Mouse (Mus musculus): Measurements from ENCODE around the gene Cryba2.

Gene Cryba2

DNA sequence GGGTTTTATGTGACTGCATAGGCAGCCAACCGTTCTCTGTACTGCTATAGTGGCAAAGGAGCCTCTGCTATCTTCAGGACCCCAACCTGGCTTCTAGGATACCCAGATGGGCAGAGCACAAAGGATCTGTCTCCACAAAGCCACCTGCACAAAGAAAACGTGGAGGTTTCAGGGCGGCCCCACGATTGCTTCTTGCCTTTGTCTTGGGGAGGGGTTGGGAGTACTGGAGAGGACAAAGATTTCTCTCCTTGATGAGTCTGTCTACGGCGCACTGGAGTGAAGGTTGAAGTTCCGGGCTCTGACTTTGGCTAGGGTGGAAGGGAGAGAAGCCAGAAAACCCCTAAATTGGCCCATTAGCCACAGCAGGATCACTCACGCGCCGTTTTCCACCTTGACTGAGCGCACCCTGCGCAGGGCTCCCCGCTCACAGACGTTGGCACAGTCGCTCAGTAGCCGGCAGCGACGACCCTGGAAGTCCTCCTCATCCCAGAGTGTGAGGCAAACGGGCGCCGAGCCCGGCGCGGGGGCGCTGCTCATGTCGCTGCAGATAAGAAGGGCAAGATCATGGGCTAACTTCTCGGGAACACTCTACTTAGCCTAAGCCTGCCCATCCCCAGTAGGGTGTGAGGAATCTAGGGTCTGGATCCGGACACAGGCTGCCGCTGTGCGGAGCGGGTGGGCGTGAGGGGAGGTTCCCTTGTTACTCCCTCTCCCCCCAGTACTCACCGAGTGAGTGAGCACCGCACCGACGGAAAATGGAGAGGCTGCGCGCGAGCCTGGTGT is 401 bp downstream of the Cryba2 start:
- ChIA-PET POLR2A (interaction anchor here in 3 of 4 experiments (1.0 to 2.5 kb wide), 3 partner anchors 10 to 116 kb away, joined by 3 to 9 read pairs (median 3); no protein-coding TSS in a partner anchor), CTCF (interaction anchor here (0.5 to 4.2 kb wide), 67 partner anchors 8 to 543 kb away, joined by 3 to 37 read pairs (median 4); partner anchors contain the start of genes Cdk5r2 (in 2 of the 4), Fev (in 2 of the 4), Ihh (in 2 of the 4) and Ankzf1 (in 1 of the 4))

DNA sequence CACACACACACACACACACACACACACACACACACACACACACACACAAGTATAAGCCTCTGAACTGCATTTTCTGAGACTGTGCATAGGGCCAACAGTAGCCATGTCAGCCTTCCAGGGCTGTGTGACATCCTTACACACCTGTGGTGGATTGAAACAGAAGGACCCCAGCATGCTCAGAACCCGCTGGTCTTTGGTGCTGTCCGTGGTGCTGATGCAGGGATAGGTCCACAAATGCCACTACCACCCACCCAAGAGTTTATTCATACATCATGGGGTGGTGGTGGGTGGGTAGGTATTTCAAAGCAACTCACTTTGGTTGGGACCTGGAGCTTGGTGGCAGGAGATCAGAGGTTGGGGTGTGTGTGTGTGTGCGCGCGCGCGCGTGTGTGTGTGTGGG is 1.4 kb downstream of the Cryba2 start:
- ChIA-PET POLR2A (no interaction called here), CTCF (no interaction called here)

DNA sequence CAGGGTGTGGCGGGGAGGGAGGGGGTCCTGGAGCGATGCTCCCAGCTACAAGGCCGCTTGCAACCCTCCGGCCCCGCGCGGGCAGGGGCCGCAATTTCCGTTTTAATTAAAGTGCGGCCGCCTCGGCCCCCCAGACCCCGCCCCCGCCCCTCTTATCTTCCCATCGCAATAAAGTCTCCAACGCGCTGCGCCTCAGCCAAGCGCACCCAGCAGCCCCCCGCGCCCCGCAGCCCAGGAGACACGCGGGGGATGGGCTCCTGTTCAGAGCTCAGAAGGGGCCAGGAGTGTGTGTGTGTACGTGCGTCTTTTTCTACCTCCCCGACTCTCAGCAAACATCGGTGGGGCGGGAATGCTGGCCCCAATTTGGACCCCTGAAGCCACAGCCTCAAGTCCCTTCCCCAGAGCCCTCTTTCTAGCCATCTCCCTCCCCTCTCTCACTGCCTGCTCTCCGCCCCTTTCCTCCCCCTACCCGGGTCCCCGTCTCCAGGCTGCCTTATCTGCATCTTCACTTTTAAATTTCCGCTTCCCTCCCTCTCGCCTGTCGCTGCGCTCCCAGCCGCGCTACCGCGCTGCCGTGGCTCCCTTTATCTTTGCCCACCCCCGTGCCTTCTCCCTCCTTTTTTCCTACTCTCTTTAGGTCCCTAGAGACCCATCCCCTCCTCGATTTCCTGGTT is 7.4 kb downstream of the Cryba2 start, which contains the start of gene Fev:
Gene Fev, minus strand, starts transcription at position 51 of the 674 bp plus-strand sequence.
- ChIA-PET CTCF (interaction anchor here in 3 of 4 experiments (0.6 to 5.2 kb wide), 9 partner anchors 8 to 591 kb away, joined by 3 to 37 read pairs (median 5); partner anchors contain the start of gene Cryba2 (in 2 of the 3)), POLR2A (interaction anchor here in 1 of 4 experiments (0.7 to 1.4 kb wide), 3 partner anchors 11 to 78 kb away, joined by 3 to 4 read pairs (median 3); partner anchors contain the start of gene Cdk5r2)

DNA sequence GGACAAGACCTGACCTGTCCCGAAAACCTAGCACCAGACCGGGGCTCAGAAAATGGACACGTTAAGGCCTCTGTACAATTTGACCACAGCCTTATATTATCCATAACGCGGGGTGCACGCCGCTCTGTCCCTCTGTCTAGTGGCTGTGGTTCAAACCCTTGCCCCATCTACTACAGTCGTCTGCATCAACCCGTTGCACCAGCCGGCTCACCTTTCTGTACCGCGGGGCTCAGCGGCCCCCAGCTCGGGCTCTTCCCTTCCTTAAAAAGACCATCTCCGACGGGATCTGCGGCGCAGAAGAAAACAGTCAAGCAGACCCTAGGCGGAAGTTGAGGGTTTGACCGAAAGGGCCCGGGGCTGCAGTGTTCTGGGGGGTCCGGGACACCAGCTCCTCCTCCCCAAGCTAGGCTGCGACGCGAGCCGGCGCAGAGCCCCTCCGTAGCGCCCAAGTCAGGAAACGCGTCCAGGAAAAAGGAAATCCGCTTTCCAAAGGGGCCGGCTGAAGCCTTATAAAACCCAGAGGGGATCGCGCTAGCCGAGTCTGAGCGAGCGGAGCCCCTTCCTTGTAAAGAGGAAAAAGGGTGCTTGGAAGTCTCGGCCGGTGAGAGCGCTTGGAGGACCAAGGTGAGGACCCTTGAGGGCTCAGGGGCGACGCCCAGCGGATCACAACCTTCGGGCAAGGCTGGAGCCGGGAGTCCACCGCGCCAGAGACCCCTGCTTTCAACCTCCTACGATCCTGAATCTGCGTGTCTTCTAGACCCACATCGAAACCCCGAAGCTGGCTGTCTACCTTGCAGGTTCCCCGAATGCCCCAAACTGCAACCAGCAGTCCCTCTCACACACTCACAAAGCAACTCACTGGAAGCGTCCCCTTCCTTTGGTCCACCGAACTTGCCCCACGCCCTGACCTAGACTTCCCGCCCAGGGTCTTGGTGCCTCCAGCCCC is 8.5 kb downstream of the Cryba2 start:
- POLR2A ChIA-PET, result interaction anchor here in 2 of 4 experiments (0.7 to 2.3 kb wide), 4 partner anchors 12 to 80 kb away, joined by 3 to 11 read pairs (median 4); partner anchors contain the start of gene Cdk5r2 (in 1 of the 2)
- CTCF ChIA-PET, result interaction anchor here in 3 of 4 experiments (0.6 to 5.2 kb wide), 9 partner anchors 9 to 592 kb away, joined by 3 to 37 read pairs (median 5); partner anchors contain the start of gene Cryba2 (in 2 of the 3)

DNA sequence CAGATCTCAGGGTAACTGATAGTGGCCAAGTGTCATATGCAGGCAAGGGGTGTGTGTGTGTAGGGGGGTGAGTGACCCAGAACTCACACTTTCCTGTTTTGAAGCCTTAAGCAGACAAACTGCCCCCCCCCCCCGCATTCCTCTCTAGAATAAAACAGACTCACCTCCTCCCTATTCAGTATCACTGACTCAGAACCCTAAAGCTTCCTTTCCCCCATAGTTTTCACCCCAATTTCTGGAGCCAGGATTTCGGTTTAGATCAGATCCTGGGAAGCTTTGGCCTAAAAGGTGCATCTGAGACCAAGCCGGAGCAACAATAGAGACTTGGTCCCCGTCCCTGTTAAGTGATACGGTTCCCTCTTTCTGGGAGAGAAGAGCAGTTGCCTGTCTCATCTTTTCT is 9.5 kb downstream of the Cryba2 start:
- ChIA-PET CTCF (interaction anchor here (0.6 to 5.2 kb wide), 14 partner anchors 10 to 261 kb away, joined by 3 to 37 read pairs (median 6); partner anchors contain the start of gene Cryba2 (in 3 of the 4)), POLR2A (interaction anchor here in 2 of 4 experiments (0.7 to 2.3 kb wide), 6 partner anchors 10 to 336 kb away, joined by 3 to 11 read pairs (median 6); partner anchors contain the start of genes Cdk5r2 (in 1 of the 2), Cryba2 (in 1 of the 2) and Tuba4a (in 1 of the 2))

DNA sequence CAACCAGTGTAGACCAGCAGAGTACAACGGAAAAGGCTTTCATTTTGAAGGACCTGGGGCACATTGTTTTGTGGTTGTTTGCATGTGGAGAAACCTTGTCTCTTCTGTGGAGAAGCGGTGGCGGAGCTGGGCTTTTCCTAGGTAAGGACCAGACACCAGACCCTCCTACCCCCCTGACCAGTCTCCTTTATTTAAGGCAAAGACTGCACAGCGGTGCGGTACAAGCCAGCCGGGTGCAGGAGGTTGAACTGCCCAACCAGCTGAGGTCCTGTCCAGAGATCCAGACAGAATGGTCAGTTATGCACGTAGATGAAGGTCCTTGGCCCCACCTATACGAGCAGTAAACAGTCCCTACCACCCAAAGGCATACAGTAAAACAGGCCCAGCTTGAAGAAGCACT is 10.1 kb downstream of the Cryba2 start:
- CTCF ChIA-PET, result interaction anchor here (0.6 to 5.2 kb wide), 31 partner anchors 10 to 332 kb away, joined by 3 to 37 read pairs (median 4); partner anchors contain the start of gene Cryba2 (in 4 of the 4)
- POLR2A ChIA-PET, result interaction anchor here (0.7 to 2.3 kb wide), 11 partner anchors 11 to 681 kb away, joined by 3 to 11 read pairs (median 5); partner anchors contain the start of genes Cdk5r2 (in 1 of the 4) and Cryba2 (in 1 of the 4)

DNA sequence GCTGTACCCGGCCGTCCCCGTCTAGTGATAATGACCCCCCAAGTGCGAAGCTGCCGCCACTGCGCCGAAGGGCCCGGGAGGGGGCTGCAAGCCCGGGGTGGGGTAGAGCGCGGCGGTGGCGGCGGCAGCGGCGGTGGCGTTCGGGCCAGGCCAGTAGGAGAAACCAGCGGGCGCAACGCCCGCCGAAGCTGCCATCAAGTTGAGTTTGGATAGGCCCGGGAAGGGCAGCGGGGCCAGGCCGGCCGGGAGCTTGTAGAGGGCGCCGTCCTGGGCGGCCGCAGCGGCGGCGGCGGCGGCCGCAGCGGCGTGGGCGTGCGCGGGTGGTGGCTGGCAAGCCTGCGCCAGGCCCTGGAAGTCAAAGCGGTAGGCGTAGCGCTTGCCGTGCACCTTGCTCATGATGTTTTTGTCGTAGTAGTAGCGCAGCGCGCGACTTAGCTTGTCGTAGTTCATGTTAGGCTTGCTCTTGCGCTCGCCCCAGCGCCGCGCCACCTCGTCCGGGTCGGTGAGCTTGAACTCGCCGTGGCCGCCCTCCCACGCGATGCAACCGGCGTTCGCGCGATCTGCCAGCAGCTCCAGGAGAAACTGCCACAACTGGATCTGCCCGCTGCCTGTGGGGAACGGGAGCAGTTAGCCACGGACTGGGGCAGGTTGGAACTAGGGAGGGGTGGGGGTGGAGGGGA is 10.7 kb downstream of the Cryba2 start:
- CTCF ChIA-PET, result interaction anchor here (0.6 to 5.2 kb wide), 30 partner anchors 10 to 331 kb away, joined by 3 to 37 read pairs (median 4); partner anchors contain the start of gene Cryba2 (in 4 of the 4)

DNA sequence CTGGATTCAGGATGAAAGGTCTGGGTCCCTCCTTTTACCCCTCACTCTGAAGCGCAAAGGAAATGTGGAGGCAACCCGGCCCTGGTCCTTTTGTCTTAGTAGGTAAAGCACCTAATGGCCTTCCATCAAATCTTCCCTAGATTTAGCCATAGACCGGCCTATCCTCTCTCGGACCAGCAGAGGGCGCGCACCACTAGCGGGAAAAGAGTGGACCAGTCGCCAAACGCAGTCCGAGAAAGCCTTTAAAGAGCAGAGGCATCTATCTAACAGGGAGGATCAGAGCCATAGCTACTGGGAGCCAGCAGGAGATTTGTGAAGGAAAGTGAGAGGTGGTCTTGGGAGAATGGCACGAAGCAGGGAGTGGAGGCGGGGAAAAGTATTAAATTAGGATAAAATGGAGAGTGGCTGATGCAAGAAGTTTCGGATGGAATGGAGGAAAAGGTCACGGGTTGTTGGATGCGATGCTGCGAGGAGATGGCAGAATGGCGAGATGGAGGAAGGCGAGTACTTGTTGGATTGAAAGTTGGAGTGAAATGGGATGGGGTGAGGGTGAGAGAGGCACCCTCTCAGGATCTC is 12.1 kb downstream of the Cryba2 start:
- POLR2A ChIA-PET, result interaction anchor here in 2 of 4 experiments (1.1 to 1.4 kb wide), 2 partner anchors 21 to 135 kb away, joined by 3 to 4 read pairs; no protein-coding TSS in a partner anchor
- CTCF ChIA-PET, result interaction anchor here (0.5 to 5.2 kb wide), 9 partner anchors 14 to 136 kb away, joined by 3 to 37 read pairs (median 6); partner anchors contain the start of gene Cryba2 (in 1 of the 4)

More for the DNA sequence above, 10.7 kb downstream of the Cryba2 start:
- POLR2A ChIA-PET, result interaction anchor here (0.6 to 2.3 kb wide), 15 partner anchors 12 to 682 kb away, joined by 3 to 11 read pairs (median 5); partner anchors contain the start of genes Cdk5r2 (in 1 of the 4) and Cryba2 (in 1 of the 4)

DNA sequence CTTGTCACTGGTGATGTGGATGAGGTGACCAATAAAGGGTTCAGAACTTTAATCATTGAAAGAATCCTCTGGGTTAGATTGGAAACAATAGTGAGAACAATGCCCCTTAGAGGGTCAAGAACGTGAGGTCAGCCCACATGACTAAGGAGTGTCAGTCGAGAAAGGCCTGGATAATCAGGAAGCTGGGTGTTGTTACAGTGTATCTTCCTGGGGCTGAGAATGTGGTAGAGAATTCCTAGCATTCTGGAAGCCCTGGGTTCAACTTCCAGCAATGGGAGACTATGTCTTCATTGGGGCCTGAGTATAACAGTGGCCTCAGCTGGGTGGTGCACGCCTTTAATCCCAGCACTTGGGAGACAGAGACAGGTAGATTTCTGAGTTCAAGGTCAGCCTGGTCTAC is 15.7 kb downstream of the Cryba2 start:
- POLR2A ChIA-PET, result interaction anchor here in 1 of 4 experiments (1.3 kb wide), 1 partner anchor 9 kb away, joined by 3 read pairs; no protein-coding TSS in a partner anchor
- CTCF ChIA-PET, result interaction anchor here (0.5 to 1.7 kb wide), 5 partner anchors 16 to 114 kb away, joined by 3 to 7 read pairs (median 4); no protein-coding TSS in a partner anchor

DNA sequence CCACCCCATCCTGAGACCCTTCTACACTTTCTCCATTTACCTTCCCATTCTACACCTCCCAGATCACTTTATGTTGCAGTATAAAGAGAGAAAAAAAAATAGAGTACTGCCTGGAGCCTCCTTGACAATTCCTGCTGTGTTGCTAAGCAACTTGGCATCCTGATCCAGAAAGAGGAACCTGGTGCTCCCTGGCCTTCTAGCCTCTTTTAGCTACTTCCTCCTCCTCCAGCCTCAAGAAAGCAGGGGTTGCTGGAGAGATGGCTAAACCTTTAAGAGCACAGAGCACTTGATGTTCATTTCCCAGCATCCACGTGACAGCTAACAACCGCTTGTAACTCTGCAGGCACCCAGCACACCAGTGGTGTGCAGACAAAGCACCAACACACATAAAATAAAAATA is 20.7 kb downstream of the Cryba2 start:
- ChIA-PET CTCF (interaction anchor here in 1 of 4 experiments (0.7 kb wide), 1 partner anchor 10 kb away, joined by 3 read pairs; no protein-coding TSS in a partner anchor), POLR2A (interaction anchor here in 1 of 4 experiments (0.6 to 1.4 kb wide), 2 partner anchors 11 to 14 kb away, joined by 3 to 4 read pairs; no protein-coding TSS in a partner anchor)

DNA sequence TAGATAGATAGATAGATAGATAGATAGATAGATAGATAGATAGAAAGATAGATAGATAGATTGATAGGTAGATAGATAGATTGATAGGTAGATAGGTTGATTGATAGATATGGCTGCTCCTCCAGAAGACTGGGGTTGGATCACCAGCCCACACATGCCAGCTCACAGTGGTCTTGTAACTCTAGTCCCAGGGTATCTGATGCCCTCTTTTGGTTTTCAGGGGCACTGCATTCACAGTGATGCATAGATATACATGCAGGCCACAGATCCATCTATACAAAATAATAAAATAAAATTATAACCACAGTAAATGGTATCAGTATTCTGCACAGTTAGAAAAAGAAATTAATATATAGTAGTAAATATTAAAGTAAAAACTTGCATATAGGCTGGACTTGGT is 31.2 kb downstream of the Cryba2 start:
- ChIA-PET CTCF (interaction anchor here (0.5 to 5.0 kb wide), 38 partner anchors 10 to 877 kb away, joined by 3 to 87 read pairs (median 5); partner anchors contain the start of gene Cryba2 (in 2 of the 4)), POLR2A (interaction anchor here in 2 of 4 experiments (0.6 to 1.6 kb wide), 7 partner anchors 10 to 319 kb away, joined by 3 to 7 read pairs (median 3); partner anchors contain the start of gene Abcb6 (in 1 of the 2))

DNA sequence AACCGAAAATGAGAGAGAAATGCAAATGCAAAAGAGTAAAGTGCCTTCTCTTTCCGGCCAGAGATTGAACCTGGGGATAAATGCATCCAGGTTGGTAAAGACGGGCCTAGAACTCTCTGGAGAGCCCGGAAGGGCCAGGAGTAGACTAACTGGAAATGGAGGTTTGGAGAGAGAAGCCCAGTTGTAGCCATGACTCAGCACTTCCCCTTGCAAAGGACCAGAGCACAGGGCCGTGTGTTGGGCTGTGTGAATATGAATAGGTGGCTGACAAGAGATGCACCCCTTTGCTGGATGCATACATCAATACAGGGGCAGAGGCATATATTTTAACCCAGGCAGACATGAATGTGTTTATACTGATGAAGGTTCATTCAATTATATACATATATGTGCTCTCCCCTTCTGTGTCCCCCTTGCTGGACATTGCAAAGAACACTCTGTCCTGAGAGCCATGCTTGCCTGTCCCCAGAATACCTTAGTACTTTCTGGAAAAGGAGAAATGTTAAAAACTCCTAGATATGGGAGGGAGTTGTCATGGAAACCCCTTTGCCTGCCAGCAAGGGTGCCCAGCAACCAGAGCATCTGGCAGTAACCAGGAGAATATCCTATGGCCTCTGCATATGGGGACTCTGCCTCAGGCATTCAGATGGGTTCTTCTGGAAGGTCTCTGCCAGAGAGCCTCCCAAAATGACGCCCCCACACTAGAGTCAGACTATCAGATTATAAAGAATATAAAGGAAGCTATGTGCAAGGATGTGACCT is 33.5 kb downstream of the Cryba2 start:
- CTCF ChIA-PET, result interaction anchor here in 2 of 4 experiments (1.2 to 5.0 kb wide), 8 partner anchors 9 to 72 kb away, joined by 3 to 87 read pairs (median 7); no protein-coding TSS in a partner anchor
- POLR2A ChIA-PET, result interaction anchor here in 2 of 4 experiments (1.0 to 1.8 kb wide), 7 partner anchors 22 to 458 kb away, joined by 3 to 8 read pairs (median 4); no protein-coding TSS in a partner anchor

DNA sequence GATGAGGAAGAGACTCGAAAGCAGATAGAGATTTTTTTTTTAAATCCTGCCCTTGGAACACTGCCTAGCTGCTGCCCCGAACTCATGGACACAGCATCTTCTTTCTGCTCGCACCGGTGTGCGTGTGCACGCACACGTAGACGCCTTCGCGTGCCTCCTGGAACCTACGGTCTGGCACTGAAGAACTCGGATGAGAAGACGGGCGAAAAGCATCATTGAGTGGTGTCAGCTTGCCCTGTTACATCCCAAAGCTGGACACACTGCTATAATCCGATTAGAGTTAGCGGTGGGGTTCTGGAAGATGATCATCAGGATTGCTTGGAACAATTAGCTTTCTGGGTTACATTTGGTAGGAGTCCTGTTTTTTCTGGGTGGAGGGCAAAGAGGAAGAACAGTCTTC is 34.1 kb downstream of the Cryba2 start:
- ChIA-PET POLR2A (interaction anchor here in 3 of 4 experiments (0.6 to 1.8 kb wide), 13 partner anchors 9 to 51 kb away, joined by 3 to 8 read pairs (median 4); no protein-coding TSS in a partner anchor), CTCF (interaction anchor here in 3 of 4 experiments (0.6 to 5.0 kb wide), 13 partner anchors 10 to 75 kb away, joined by 3 to 87 read pairs (median 3); no protein-coding TSS in a partner anchor)

DNA sequence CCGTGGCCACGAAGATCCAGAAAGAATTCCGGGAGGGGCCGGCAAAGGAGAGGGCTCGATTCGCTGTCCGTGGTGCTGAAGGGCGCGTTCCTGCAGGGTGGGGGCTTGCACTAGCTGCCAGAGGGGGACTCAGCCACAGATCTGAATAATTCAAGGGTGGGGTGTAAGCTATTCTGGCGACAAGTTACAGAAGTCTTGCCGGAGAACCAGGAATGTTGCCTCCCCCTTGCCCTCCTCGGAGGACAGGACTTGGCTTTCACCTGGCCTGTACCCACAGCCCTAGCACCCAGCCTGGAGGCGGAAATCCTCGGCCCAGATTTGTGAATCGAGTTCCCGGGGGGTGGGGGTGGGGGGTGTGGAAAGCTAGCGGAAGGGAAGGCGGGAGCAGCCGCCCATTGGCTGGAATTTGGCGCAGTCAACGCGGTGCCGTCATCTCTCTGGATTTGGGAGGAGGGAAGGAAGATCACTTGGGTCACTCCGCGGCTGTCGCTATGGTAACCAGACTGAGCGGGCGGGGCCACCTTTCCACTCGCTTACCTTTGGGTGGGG is 34.7 kb downstream of the Cryba2 start:
- POLR2A ChIA-PET, result interaction anchor here in 3 of 4 experiments (0.5 to 1.8 kb wide), 17 partner anchors 8 to 323 kb away, joined by 3 to 8 read pairs (median 4); partner anchors contain the start of gene Abcb6 (in 1 of the 3)

More for the DNA sequence above, 34.7 kb downstream of the Cryba2 start:
- CTCF ChIA-PET, result interaction anchor here in 3 of 4 experiments (0.6 to 5.0 kb wide), 17 partner anchors 11 to 139 kb away, joined by 3 to 87 read pairs (median 3); partner anchors contain the start of gene Cryba2 (in 1 of the 3)
